Mouse (Mus musculus) erythroid progenitor cell, adult 5-6 weeks (primary cell): ENCODE measurements at regions not wholly inside any gene's neighbourhood (a gene's known extent, or its start where the extent isn't known, plus 50 kb on each side); places are given as distances from the start of the nearest gene placed in this dataset.

Experiments used
- ATAC-seq: replicated peaks from 2 replicates; pipeline ENCODE4 v1.8.0; 2016; ENCODE audit warnings: moderate number of reproducible peaks, mild to moderate bottlenecking, moderate TSS enrichment, inconsistent platforms; ENCODE audit not compliant: poor library complexity, low FRiP score, severe bottlenecking

GRCm38 (mm10) chr1:61234298-61234682 is 256.6 kb downstream of the Icos start:
- no peak for ATAC-seq

DNA sequence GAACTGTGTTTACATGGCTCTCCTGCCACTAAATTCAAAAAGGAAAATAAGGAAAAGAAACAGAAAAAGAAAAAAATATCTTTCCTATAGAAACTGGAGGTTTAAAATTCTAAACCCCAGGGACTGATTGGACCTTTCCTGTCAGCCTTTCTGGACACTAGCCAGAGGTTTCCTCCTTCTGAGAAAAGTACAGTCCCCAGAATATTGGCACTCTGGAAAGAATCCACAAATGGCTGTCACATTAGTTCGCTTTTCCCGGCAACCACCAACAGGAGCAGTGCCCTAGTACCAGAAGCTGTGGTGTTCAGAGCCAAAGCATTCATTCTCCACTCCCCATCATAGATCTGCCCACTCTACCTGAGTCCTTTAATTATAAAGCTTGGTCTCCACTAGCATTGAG is 258.8 kb downstream of the Icos start:
- no peak for ATAC-seq

DNA sequence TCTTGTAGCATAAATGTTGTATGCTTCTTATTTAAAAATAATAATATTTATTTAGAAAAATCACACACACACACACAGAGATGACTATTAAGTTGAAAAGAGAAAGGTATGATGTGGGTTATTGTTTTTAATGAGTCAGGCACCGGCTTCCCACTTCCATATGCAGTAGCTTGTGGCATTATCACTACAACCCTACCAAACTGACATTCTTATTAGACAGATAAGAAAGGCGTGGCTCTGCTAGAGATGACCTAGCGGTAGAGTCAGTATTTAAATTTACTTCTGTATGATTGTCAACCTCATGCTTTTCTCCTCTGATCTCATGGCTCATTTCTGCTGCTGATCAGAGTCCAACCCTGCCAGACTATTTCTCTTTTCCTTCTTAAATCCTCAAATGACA is 260.9 kb downstream of the Icos start:
- no peak for ATAC-seq

GRCm38 (mm10) chr1:61257561-61257960 is 279.8 kb downstream of the Icos start:
- no peak for ATAC-seq

- ATAC-seq, result no peak
Observed at GRCm38 (mm10) chr1:61263466-61263865, 285.7 kb downstream of the Icos start.

DNA sequence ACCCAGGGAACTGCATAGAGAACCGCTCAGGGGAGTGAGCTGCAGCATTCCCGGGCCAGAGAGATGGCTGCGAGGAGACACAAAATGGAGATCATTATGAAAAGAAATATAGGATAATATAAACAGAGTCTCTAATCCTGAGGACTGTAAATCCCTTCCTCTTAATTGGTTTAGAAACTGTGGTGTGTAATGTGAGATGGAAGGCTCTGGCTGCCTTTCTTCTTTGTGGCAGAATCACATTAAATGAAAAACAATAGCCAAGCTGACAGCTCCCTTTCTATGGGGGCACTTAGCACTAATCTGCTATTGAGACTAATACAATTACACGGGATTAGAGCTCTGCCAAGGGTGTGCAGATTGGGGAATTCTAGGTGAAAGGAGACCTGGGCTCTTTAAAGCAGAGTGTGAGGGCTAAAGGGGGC is 288.0 kb downstream of the Icos start:
- no peak for ATAC-seq

DNA sequence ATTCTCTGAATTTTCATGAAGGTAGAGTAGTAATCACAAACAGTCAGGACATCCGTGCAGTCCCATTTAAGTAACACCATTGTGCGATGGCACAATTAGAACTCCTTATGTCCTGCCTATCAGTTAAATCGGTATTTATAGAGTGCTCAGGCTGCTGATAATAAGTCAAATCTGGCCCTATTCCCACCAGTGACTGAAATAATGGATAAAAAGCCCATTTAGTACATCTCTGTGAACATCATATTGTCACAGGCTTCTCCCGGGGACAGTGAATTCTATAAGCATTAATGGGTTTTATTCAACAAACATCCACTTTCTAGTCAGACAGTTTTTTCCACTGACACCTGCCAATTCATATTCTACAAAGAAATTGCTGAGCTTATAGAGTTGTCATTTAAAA is 296.1 kb downstream of the Icos start:
- no peak for ATAC-seq

DNA sequence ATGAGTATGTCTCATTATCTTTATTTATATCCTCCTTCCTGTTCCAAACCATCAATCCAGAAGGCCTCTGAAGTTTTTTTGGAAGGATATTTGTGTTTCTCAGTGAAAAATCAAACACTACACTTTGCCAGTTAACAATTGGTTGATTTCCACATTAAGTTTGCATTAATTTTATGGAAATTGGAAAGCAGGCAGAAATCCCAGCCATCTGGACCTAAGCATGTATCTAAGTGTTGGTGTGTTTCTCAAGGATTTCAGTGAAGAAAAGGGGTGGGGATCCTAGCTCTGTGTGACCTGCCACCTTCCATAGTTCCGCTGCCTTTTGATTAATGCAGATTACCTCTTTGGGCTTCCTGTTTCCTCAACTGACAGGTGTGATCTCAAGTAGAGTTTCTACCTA is 296.5 kb downstream of the Icos start:
- no peak for ATAC-seq

GRCm38 (mm10) chr1:61277170-61277710 is 299.5 kb downstream of the Icos start:
- no peak for ATAC-seq

GRCm38 (mm10) chr1:61288185-61288584 is 310.5 kb downstream of the Icos start:
- no peak for ATAC-seq

- no peak for ATAC-seq
Observed at GRCm38 (mm10) chr1:61288946-61289345, 311.2 kb downstream of the Icos start.

GRCm38 (mm10) chr1:61289552-61289951 is 311.8 kb downstream of the Icos start:
- no peak for ATAC-seq

DNA sequence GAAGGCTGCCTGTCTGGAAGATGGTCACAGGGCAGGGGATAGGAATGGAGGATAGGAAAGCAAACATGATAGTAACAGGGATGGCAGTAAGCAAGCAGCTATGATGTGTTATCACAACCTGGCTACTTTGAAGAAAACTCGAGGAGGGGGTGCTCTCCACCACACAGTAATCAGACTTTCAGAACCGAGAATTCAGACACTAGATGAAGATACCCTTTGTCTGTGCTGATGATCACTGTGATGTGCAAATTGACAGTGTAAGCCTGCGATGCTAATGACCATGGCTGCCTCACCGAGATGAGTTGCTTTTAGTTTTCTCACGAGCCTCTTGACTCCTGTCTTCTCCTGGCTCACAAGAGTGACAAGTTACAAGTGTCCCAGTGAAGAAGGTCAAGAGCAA is 315.4 kb downstream of the Icos start:
- ATAC-seq, result no peak

GRCm38 (mm10) chr1:61295219-61295618 is 317.5 kb downstream of the Icos start:
- ATAC-seq, result no peak

GRCm38 (mm10) chr1:61296831-61297230 is 319.1 kb downstream of the Icos start:
- ATAC-seq, result no peak

GRCm38 (mm10) chr1:61297361-61297760 is 319.6 kb downstream of the Icos start:
- ATAC-seq, result no peak

GRCm38 (mm10) chr1:61298064-61298463 is 320.3 kb downstream of the Icos start:
- ATAC-seq, result no peak; the same call in 1 of the 2 replicates

GRCm38 (mm10) chr1:61298779-61299178 is 321.1 kb downstream of the Icos start:
- no peak for ATAC-seq

DNA sequence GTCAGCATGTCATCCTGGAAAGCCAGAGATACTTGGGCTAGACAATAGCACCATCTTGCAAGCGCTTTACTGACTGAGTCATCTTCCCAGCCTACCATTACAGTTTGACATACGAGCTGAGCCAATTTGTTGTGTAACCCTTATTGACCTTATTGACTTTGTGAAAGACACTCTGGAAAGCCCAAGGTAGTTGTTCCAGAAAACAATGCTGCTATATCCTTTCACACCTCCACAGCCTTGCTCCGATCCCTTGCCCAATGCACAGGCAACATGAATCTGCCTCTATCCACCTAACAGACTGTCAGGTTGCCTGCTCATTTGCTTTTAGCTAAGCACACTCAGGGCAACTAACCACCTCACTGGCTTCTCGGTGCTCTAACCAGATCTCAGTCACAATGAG is 322.8 kb downstream of the Icos start:
- ATAC-seq, result no peak

DNA sequence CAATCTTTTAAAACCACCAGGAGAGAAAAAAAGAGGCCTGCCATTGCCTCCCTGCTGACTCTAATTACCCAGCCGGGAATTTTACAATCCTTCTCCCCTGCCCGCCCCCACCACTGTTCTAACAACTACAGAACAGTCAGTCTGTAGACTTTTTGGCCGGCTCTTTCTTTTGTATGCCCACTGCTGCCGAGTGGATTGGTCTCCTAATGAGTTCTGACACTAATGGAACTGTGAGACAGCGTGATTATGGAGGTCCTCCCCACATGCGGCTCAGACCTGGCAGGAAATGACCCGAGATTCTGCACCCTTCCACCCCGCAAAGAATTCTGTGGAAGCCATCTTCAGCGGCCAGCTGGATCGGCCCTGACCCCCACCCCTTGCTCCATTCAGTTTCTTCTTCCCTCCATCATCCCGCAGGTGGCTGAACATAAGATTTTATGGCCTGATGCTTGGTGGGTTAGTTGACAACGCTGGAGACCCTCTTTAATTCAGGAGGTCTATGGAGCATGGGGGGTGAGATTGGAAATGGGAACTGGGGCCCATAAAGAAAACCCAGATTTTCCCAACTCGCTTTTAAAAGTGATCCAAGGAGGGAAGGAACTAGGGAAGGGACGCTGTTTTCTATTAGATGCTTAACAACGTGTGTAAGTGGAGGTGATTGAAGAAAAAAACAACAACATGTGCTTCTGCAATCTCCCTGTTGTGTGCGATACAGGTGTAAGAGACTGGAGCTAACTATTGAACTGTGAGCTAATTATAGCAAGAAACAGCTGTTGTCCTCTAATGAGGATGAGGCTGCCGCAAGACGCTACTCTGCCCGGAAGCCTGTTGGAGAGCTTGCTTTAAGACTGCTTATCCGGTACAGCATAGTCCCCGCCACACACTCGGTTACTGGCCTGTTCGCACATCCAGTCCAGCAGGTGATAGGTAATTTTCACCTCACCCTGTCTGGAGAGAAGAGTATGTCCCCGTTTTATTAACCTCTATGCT is 323.6 kb downstream of the Icos start:
- ATAC-seq, result no peak

- no peak for ATAC-seq
Observed at GRCm38 (mm10) chr1:61302570-61303071, 324.9 kb downstream of the Icos start.
